Mouse (Mus musculus): Measurements from ENCODE around the gene Fyn. TPM values are rescaled to one million over a fixed set of nuclear protein-coding genes. Genes with fewer than 3 reads are reported as not detected.

Fyn gene
- polyA plus RNA-seq, 1 experiment from 2014 or later: 34.1 TPM

GRCm38 (mm10) chr10:39562383-39562782 lies 193.7 kb downstream of the Fyn start:
- Histone ChIP-seq H3K4me1 (peaks cover 30% of the 10 kb centered on the region), H3K9me3 (no peaks in the 10 kb centered on the region), H3K27ac (no peak overlapping the region), H3K36me3 (peaks cover 8% of the 10 kb centered on the region), H3K9ac (no peak overlapping the region), H3K4me2 (no peak overlapping the region), H3K27me3 (0 out of 2 replicates have a peak, but pooled peaks cover 2% of the 10 kb centered on the region), H3K4me3 (no peak overlapping the region)
- no peak for ATAC-seq (ENCODE audit: insufficient number of reproducible peaks, insufficient read depth, low FRiP score, low TSS enrichment, low read depth)
- 81% methylated on average over 2 of the region's 2 CpGs for whole genome bisulfite sequencing

DNA sequence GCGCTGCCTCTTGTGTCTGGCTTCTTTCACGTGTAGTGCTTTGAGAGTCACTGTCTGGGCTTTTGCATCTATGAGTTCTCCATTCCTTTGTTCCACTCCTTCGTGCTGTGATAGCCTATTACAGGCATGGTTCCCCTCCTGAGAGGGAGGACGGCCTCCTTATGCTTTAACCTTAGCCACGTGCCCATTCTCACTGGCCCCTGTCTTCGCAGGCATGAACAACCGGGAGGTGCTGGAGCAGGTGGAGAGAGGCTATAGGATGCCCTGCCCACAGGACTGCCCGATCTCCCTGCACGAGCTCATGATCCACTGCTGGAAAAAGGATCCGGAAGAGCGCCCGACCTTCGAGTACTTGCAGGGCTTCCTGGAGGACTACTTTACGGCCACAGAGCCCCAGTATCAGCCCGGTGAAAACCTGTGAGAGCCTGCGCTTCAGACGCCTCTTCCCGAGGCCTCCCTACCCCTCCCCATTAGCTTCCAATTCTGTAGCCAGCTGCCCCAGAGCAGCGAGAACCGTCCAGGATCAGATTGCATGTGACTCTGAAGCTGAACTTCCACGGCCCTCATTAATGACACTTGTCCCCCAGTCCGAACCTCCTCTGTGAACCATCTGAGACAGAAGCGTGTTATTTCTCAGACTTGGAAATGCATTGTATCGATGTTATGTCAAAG lies 195.0 kb downstream of the Fyn start:
- 0 out of 2 replicates have a peak, but pooled peaks have one; percentile 17 for ATAC-seq (ENCODE audit: insufficient number of reproducible peaks, insufficient read depth, low FRiP score, low TSS enrichment, low read depth)
- H3K9ac ChIP-seq: no peak overlapping the region; the same call in 1 of the 2 replicates

GRCm38 (mm10) chr10:39566901-39567300 lies 198.2 kb downstream of the Fyn start:
- Histone ChIP-seq H3K4me2 (no peak overlapping the region), H3K9ac (no peak overlapping the region), H3K9me3 (no peaks in the 10 kb centered on the region), H3K4me1 (peaks cover 34% of the 10 kb centered on the region), H3K36me3 (peaks cover 8% of the 10 kb centered on the region), H3K27me3 (0 out of 2 replicates have a peak, but pooled peaks cover 2% of the 10 kb centered on the region), H3K27ac (no peak overlapping the region), H3K4me3 (no peak overlapping the region)
- no peak for ATAC-seq (ENCODE audit: insufficient number of reproducible peaks, insufficient read depth, low FRiP score, low TSS enrichment, low read depth)
- 90% methylated on average over 12 of the region's 12 CpGs for WGBS

More for the DNA sequence above, 195.0 kb downstream of the Fyn start:
- peaks cover 22% of the 10 kb centered on the region for H3K4me1 ChIP-seq
- no peak overlapping the region for H3K27ac ChIP-seq
- WGBS: 44% methylated on average over 24 of the region's 24 CpGs
- H3K36me3 ChIP-seq: peaks cover 8% of the 10 kb centered on the region
- no peak overlapping the region for H3K4me2 ChIP-seq
- H3K27me3 ChIP-seq: 0 out of 2 replicates have a peak, but pooled peaks cover 2% of the 10 kb centered on the region
- H3K9me3 ChIP-seq: no peaks in the 10 kb centered on the region
- no peak overlapping the region for H3K4me3 ChIP-seq

DNA sequence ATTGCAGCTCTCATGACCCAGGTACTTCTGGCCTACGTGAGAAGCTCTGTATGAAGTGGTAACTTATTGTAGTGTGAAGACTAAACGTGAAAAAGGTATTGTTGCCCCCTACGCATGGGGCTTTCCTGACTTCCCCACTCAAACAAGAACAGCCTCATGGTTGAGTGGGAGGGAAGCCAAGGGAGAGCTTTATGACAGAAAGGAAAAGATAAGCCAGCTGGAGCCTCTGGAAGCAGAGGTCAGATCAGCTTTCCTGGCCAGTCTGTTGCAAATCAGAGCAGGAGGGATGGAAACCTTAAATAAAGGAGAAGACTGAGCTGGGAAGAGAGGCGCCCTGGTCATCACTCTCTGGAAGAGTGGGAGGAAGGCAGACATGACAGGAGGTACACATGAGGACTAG lies 200.3 kb downstream of the Fyn start:
- 93% methylated on average over 4 of the region's 4 CpGs for WGBS
- Histone ChIP-seq H3K9ac (no peak overlapping the region), H3K27me3 (no peaks in the 10 kb centered on the region), H3K4me2 (no peak overlapping the region), H3K36me3 (peaks cover 8% of the 10 kb centered on the region), H3K4me3 (no peak overlapping the region), H3K4me1 (peaks cover 30% of the 10 kb centered on the region), H3K9me3 (no peaks in the 10 kb centered on the region), H3K27ac (no peak overlapping the region)
- ATAC-seq (ENCODE audit: insufficient number of reproducible peaks, insufficient read depth, low FRiP score, low TSS enrichment, low read depth): no peak

DNA sequence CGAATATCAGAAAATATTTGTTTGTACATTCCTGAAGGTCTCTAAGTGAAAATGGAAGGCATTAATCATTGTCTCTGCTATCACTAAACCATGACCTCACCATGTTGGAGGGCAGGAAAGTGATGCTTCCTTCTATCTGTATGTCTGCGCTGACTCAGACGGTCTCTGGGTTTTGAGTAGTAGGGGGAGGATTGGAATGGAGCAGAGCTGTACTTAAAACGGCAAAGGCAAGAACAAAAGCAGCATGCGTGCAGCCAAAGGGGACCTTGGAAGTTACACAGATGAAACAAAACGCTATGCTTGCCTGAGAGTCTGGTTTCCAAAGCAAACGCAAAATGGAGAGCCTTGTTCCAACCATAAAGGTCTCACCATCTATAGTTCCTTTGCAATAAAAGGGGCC lies 202.4 kb downstream of the Fyn start:
- Histone ChIP-seq H3K9ac (no peak overlapping the region), H3K4me1 (peaks cover 27% of the 10 kb centered on the region), H3K9me3 (no peaks in the 10 kb centered on the region), H3K27me3 (no peaks in the 10 kb centered on the region), H3K36me3 (peaks cover 8% of the 10 kb centered on the region), H3K4me3 (no peak overlapping the region), H3K4me2 (no peak overlapping the region), H3K27ac (peak overlapping the region; percentile 41; the same call in 1 of the 2 replicates)
- WGBS: 42% methylated on average over 7 of the region's 7 CpGs
- no peak for ATAC-seq (ENCODE audit: insufficient number of reproducible peaks, insufficient read depth, low FRiP score, low TSS enrichment, low read depth)

GRCm38 (mm10) chr10:39572050-39572671 lies 203.5 kb downstream of the Fyn start:
- H3K36me3 ChIP-seq: peaks cover under 1% of the 10 kb centered on the region; the same call in 1 of the 2 replicates
- no peaks in the 10 kb centered on the region for H3K27me3 ChIP-seq
- ATAC-seq (ENCODE audit: insufficient number of reproducible peaks, insufficient read depth, low FRiP score, low TSS enrichment, low read depth): no peak
- no peak overlapping the region for H3K27ac ChIP-seq
- no peak overlapping the region for H3K4me2 ChIP-seq
- no peak overlapping the region for H3K4me3 ChIP-seq
- 70% methylated on average over 9 of the region's 9 CpGs for WGBS
- no peaks in the 10 kb centered on the region for H3K9me3 ChIP-seq
- H3K9ac ChIP-seq: no peak overlapping the region
- H3K4me1 ChIP-seq: peaks cover 38% of the 10 kb centered on the region

DNA sequence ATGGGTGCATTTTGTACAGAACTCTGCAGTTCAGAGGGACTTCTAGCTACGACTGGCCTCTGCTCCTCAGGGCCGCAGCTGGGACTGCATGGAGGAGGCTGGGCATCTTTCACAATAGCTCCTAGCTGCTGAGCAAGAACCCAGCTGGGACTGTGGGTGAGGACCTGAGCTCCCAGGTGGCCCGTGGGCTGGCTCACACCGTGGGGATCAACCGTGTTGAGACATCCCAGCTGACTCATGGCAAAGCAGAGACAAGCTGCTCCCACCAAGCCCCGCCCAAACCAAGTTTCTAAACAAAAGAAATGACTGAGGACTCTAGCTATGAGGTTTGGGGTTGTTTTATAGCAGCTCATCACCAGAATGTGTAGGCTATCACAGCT lies 204.0 kb downstream of the Fyn start:
- Histone ChIP-seq H3K27me3 (no peaks in the 10 kb centered on the region), H3K4me3 (no peak overlapping the region), H3K36me3 (no peaks in the 10 kb centered on the region), H3K4me1 (peaks cover 38% of the 10 kb centered on the region), H3K27ac (no peak overlapping the region), H3K9me3 (no peaks in the 10 kb centered on the region), H3K4me2 (no peak overlapping the region), H3K9ac (no peak overlapping the region)
- no peak for ATAC-seq (ENCODE audit: insufficient number of reproducible peaks, insufficient read depth, low FRiP score, low TSS enrichment, low read depth)
- 59% methylated on average over 6 of the region's 6 CpGs for WGBS

DNA sequence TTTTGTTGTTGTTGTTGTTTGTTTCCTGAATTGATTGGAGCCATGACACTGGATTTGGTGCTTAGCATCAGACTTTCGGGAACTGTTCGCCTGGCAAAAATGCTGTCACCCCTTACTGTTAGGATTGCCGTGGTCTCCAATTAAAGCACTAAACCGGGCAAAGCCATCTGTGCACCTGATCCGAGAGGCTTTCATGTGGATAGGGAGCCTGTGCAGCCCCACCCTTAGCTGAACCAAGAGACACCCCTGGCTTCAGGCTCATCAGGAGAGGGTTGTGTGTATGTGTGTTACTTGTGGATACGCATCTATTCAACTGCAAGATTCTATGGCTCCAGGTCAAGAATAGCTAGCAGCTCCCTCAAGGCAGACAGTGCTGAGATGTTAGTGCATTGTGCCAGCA lies 207.8 kb downstream of the Fyn start:
- Histone ChIP-seq H3K27ac (0 out of 2 replicates have a peak overlapping the region, but pooled peaks have one; percentile 7), H3K4me1 (peaks cover 21% of the 10 kb centered on the region), H3K4me2 (no peak overlapping the region), H3K9me3 (no peaks in the 10 kb centered on the region), H3K27me3 (no peaks in the 10 kb centered on the region), H3K9ac (no peak overlapping the region), H3K4me3 (no peak overlapping the region), H3K36me3 (no peaks in the 10 kb centered on the region)
- 67% methylated on average over 6 of the region's 6 CpGs for whole genome bisulfite sequencing
- no peak for ATAC-seq (ENCODE audit: insufficient number of reproducible peaks, insufficient read depth, low FRiP score, low TSS enrichment, low read depth)

DNA sequence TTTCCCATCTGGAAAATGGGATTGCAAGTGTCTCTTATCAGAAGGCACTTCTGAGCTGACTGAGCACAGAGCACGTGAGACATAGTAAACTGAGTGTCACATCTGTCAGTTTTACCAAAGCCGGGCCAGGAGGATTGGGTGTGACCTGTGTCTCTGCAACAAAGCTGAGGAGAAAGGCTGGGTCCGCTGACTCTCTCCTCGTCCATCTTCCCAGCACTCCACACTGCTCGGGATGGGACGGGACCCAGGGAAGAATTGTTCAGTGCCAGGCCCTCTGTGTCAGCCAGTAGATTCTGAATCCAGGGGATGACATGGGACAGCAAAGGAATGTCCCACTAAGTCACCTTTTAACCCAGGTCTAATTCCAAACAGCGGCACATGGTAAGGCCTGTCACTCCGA lies 211.8 kb downstream of the Fyn start:
- H3K4me1 ChIP-seq: peaks cover 44% of the 10 kb centered on the region
- no peak overlapping the region for H3K9ac ChIP-seq
- no peak overlapping the region for H3K4me3 ChIP-seq
- WGBS: 80% methylated on average over 8 of the region's 8 CpGs
- H3K9me3 ChIP-seq: no peaks in the 10 kb centered on the region
- H3K27me3 ChIP-seq: no peaks in the 10 kb centered on the region
- H3K36me3 ChIP-seq: no peaks in the 10 kb centered on the region
- ATAC-seq (ENCODE audit: insufficient number of reproducible peaks, insufficient read depth, low FRiP score, low TSS enrichment, low read depth): no peak
- no peak overlapping the region for H3K4me2 ChIP-seq
- H3K27ac ChIP-seq: no peak overlapping the region

DNA sequence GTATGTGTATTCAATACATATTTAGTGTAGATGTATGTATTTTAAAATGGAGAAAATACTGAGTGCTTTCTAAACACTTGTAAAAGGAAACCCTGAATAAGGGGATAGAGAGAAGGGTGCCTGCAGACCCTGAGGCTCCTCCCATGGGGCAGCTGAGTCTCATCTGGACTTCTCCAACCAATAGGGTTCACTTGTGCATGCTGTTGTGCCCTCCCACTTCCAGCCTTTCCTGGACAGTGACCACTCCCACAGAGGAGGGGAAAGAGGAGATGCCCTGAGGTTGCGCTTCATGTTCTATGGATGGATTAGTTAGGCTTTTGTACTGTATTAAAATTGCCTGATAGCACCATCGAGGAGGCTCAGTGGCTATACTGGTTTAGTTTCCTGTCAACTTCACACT lies 213.7 kb downstream of the Fyn start:
- Histone ChIP-seq H3K4me2 (no peak overlapping the region), H3K27ac (no peak overlapping the region), H3K36me3 (no peaks in the 10 kb centered on the region), H3K9me3 (no peaks in the 10 kb centered on the region), H3K4me1 (peaks cover 46% of the 10 kb centered on the region), H3K27me3 (no peaks in the 10 kb centered on the region), H3K9ac (no peak overlapping the region), H3K4me3 (no peak overlapping the region)
- no peak for ATAC-seq (ENCODE audit: insufficient number of reproducible peaks, insufficient read depth, low FRiP score, low TSS enrichment, low read depth)
- 76% methylated on average over 2 of the region's 2 CpGs for WGBS

DNA sequence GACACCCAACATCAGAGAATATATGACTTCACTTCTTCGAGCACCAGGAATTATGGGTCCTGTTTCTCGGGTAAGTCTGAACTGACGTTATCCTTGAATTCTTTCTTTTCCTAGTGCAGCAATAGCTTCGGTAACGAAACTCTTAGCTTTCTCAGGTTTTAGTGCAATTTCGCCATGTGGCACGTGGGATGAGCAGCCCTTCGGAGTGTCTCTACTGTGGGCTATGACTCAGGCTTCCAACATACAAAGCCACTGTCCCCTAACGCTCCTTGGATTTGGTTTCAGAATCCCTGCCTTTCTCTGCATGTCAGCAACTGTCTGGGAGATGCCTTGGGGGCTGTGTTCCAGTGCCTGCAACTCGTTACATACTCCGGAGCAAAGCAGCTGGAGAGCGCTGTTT lies 215.1 kb downstream of the Fyn start:
- peaks cover 58% of the 10 kb centered on the region for H3K4me1 ChIP-seq
- no peaks in the 10 kb centered on the region for H3K36me3 ChIP-seq
- WGBS: 44% methylated on average over 12 of the region's 12 CpGs
- no peaks in the 10 kb centered on the region for H3K27me3 ChIP-seq
- H3K27ac ChIP-seq: peak overlapping the region; percentile 18
- ATAC-seq (ENCODE audit: insufficient number of reproducible peaks, insufficient read depth, low FRiP score, low TSS enrichment, low read depth): no peak
- H3K9ac ChIP-seq: no peak overlapping the region
- H3K4me3 ChIP-seq: no peak overlapping the region
- no peaks in the 10 kb centered on the region for H3K9me3 ChIP-seq
- 0 out of 2 replicates have a peak overlapping the region, but pooled peaks have one; percentile 16 for H3K4me2 ChIP-seq

Data from embryonic facial prominence, embryonic 13.5 days (tissue).